Mouse (Mus musculus) myocyte (in vitro differentiated cells): ENCODE results near the gene Slc12a4.

Source experiments
- REST ChIP-seq: IDR thresholded peaks from one replicate; pipeline ENCODE4 v1.6.1; 2011; ENCODE audit warnings: mild to moderate bottlenecking, control low read depth, moderate library complexity; ENCODE audit not compliant: insufficient read depth, insufficient read length
- TCF12 ChIP-seq: IDR thresholded peaks from one replicate; pipeline ENCODE4 v1.6.1; 2011; ENCODE audit warnings: mild to moderate bottlenecking, control low read depth; ENCODE audit not compliant: poor library complexity, insufficient read depth, severe bottlenecking

- TF ChIP-seq REST = no peak
- no peak for TF ChIP-seq TCF12
Measured at GRCm38 (mm10) chr8:105942542-105942941, 23.4 kb downstream of the Slc12a4 start.
